Mouse (Mus musculus) thymus, adult 2 months (tissue): ENCODE measurements around the gene Aph1a.

ENCODE experiments used
- CTCF ChIP-seq: fragments of 200-500 bp; IDR thresholded peaks from 2 replicates; pipeline ENCODE4 v1.5.1; 2012; ENCODE audit warnings: mild to moderate bottlenecking, control low read depth, low read length, moderate library complexity, borderline replicate concordance; ENCODE audit not compliant: control insufficient read depth, poor library complexity, insufficient read depth; ENCODE audit errors: extremely low read depth
- POLR2A ChIP-seq: fragments of 200-500 bp; IDR thresholded peaks from 2 replicates; pipeline ENCODE4 v1.6.1; 2012; ENCODE audit warnings: mild to moderate bottlenecking, low read length, control low read depth, moderate library complexity; ENCODE audit not compliant: control insufficient read depth, poor library complexity, insufficient read depth; ENCODE audit errors: extremely low read depth

GRCm38 (mm10) chr3:95881979-95882815 lies 11.6 kb upstream of the Aph1a start, which contains the start of gene Ciart:
- 0 out of 2 replicates have a peak, but pooled peaks have one; percentile 16 for TF ChIP-seq POLR2A
- TF ChIP-seq CTCF: 0 out of 2 replicates have a peak, but pooled peaks have one; percentile 12
